Mouse (Mus musculus): ENCODE data around the gene 2900026A02Rik.

- peak; percentile 88; the same call in 1 of the 2 replicates for TF ChIP-seq POLR2A (IDR thresholded peaks at IDR 0.05; ENCODE audit: low read depth, low read length)
- TF ChIP-seq CTCF (IDR thresholded peaks at IDR 0.05; ENCODE audit: extremely low read depth, insufficient read length, insufficient replicate concordance, low read depth, low read length): no peak
Measured at GRCm38 (mm10) chr5:113219450-113219849, 1.6 kb downstream of the 2900026A02Rik start.

Measured in small intestine, adult 2 months (tissue).